Mouse (Mus musculus): ENCODE results near the gene Itm2b. TPM values are rescaled to one million over a fixed set of nuclear protein-coding genes. Genes with fewer than 3 reads are reported as not detected.

Gene Itm2b
- polyA plus RNA-seq, 1 experiment from 2014 or later: 1,174 TPM

DNA sequence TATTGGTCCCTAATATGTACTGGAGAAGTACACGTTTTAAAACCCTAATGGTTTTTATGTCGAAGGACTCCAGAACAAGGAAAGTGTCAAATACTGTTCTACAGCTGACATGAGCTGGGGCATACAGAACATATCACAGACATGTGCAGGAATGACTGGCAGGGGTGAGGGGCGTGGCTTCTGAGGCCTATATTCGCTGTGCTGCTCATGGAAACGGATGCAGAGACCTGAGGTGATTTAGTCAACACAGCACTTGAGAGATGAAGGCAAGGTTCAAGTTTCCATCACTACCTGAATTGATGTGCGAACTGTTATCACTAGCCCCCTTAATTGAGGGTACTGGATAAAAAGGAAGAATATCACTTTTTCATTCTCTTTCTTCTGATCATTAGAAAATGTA, 7.3 kb downstream of the Itm2b start:
- Histone ChIP-seq H3K36me3 (peaks cover 26% of the 10 kb centered on the region), H3K9me3 (replicated peaks) (no peaks in the 10 kb centered on the region), H3K4me2 (replicated peaks) (no peak overlapping the region), H3K4me3 (replicated peaks) (no peak overlapping the region), H3K9ac (no peak overlapping the region), H3K27ac (replicated peaks) (no peak overlapping the region), H3K27me3 (no peaks in the 10 kb centered on the region), H3K4me1 (peaks cover 31% of the 10 kb centered on the region)
- no peak for ATAC-seq (ENCODE audit: insufficient number of reproducible peaks, low FRiP score, low TSS enrichment, low read depth)
- WGBS: 82% methylated on average over 6 of the region's 6 CpGs

DNA sequence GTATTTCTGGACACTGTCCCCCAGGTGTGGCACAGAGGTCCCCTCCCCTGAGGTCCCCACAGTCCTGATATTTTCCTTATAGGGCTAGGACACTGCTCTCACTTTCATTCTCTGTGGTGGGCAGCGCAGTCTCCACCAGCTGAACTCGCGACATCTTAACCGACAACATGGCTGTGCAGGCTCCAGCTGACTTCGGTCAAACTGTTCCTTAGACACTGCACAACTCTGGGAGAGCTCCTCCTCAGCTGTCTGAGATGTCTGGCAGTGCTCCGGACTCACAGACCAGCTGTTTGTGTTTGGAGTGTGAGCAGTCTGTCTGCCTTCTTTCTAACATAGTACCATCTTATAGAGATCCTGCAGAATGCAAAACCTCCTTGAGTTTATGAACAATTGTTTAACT, 8.2 kb downstream of the Itm2b start:
- no peak overlapping the region for H3K4me2 ChIP-seq (replicated peaks)
- H3K27ac ChIP-seq (replicated peaks): no peak overlapping the region
- H3K9ac ChIP-seq: no peak overlapping the region
- peaks cover 29% of the 10 kb centered on the region for H3K4me1 ChIP-seq
- H3K36me3 ChIP-seq: peaks cover 26% of the 10 kb centered on the region
- H3K27me3 ChIP-seq: no peaks in the 10 kb centered on the region
- no peak for ATAC-seq (ENCODE audit: insufficient number of reproducible peaks, low FRiP score, low TSS enrichment, low read depth)
- H3K9me3 ChIP-seq (replicated peaks): no peaks in the 10 kb centered on the region
- WGBS: 77% methylated on average over 6 of the region's 6 CpGs
- H3K4me3 ChIP-seq (replicated peaks): no peak overlapping the region

DNA sequence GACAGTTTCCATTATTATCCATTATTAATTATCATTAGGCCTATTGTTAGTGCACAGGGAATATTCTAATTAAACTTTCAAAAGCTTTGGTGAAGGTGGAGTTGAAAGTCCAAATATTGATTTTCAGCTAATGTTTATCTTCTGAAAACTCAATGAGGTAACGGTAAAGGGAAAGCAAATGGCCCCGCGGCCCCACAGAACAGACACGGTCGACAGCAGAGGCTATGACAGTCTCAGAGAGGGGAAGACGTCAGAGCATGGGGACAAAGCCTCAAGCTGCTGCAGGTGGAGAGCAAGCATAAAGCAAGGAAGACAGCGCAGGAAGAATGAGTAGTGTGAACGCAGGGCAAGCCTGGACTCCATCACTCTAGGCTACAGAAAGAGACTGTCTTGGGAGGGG, 9.2 kb downstream of the Itm2b start:
- no peak overlapping the region for H3K9ac ChIP-seq
- no peak overlapping the region for H3K4me2 ChIP-seq (replicated peaks)
- WGBS: 72% methylated on average over 8 of the region's 8 CpGs
- H3K9me3 ChIP-seq (replicated peaks): no peaks in the 10 kb centered on the region
- ATAC-seq (ENCODE audit: insufficient number of reproducible peaks, low FRiP score, low TSS enrichment, low read depth): no peak
- H3K36me3 ChIP-seq: peaks cover 16% of the 10 kb centered on the region
- H3K4me3 ChIP-seq (replicated peaks): no peak overlapping the region
- H3K27me3 ChIP-seq: no peaks in the 10 kb centered on the region
- no peak overlapping the region for H3K27ac ChIP-seq (replicated peaks)
- H3K4me1 ChIP-seq: peaks cover 25% of the 10 kb centered on the region

DNA sequence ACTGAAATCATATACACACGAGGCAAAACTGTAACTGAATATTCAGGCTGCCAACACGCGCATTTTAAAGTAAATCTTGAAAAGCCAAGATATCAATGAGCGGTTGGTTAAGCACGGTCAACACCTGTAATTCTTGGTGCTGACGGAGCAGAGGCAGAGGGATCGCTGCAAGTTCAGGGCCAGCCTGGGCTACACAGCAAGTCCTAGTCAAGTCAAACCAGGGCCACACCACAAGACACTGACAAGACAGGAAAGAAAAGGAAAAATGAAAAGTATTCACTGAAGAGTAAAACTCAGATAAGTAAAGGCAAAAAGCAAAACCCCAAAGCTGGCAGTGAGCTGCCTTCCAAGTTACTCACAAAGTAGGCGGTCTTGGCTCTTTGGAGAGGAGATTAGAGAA, 9.6 kb downstream of the Itm2b start:
- no peak for ATAC-seq (ENCODE audit: insufficient number of reproducible peaks, low FRiP score, low TSS enrichment, low read depth)
- Histone ChIP-seq H3K27ac (replicated peaks) (no peak overlapping the region), H3K4me3 (replicated peaks) (no peak overlapping the region), H3K4me2 (replicated peaks) (no peak overlapping the region), H3K4me1 (peaks cover 27% of the 10 kb centered on the region), H3K9ac (no peak overlapping the region), H3K27me3 (no peaks in the 10 kb centered on the region), H3K36me3 (peaks cover 16% of the 10 kb centered on the region), H3K9me3 (replicated peaks) (no peaks in the 10 kb centered on the region)
- 81% methylated on average over 8 of the region's 8 CpGs for WGBS

DNA sequence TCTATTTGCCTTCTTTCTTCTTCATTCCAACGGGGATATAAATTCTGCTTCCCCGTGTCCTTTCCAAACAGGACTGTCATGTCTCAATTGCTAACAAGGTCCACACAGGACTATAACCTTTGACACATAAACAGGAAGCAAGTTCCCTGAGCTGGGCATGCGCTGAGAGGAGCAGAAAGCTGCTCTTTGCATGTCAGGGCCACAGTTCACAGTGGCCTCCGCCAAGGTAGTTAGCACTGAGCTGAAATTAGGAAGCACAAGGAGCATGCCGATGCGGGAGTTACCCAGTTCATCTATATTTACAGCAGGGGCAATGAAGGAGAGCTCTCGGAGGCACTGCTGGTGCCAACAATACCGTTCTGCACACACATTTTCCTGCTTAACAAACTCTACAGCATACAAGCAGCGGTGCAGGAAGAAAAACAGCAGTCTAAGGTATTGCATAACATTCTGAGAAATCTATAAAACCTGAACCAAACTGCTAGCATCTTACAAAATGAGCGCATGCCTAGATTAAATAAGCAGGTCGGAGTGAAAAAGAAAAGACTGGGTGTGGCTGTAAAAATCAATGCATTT, 10.7 kb downstream of the Itm2b start:
- Histone ChIP-seq H3K4me2 (replicated peaks) (no peak overlapping the region), H3K9ac (no peak overlapping the region), H3K9me3 (replicated peaks) (no peaks in the 10 kb centered on the region), H3K36me3 (peaks cover 16% of the 10 kb centered on the region), H3K4me3 (replicated peaks) (no peak overlapping the region), H3K27ac (replicated peaks) (no peak overlapping the region), H3K27me3 (no peaks in the 10 kb centered on the region), H3K4me1 (peaks cover 38% of the 10 kb centered on the region)
- WGBS: 38% methylated on average over 11 of the region's 11 CpGs
- no peak for ATAC-seq (ENCODE audit: insufficient number of reproducible peaks, low FRiP score, low TSS enrichment, low read depth)

DNA sequence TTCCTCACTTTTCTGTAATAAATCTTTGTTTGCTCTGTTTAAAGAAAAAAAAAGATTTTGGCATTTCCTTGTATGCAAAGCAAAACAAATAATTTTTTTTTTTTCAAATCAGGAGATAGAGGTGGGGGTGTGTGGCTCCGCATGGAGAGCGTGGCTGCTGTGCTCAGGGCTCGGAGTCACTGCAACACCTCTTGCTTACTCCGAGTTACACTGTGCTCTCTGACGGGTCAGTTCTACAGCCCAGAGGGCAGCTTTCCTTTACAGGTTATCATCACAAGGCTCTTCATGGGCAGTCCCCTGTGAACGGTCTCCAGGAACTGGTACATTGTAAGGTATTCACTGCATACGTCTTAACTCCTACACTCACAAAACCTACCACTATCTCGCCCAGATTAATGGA, 11.5 kb downstream of the Itm2b start:
- 73% methylated on average over 8 of the region's 8 CpGs for WGBS
- Histone ChIP-seq H3K4me1 (peaks cover 39% of the 10 kb centered on the region), H3K36me3 (peaks cover 13% of the 10 kb centered on the region)

DNA sequence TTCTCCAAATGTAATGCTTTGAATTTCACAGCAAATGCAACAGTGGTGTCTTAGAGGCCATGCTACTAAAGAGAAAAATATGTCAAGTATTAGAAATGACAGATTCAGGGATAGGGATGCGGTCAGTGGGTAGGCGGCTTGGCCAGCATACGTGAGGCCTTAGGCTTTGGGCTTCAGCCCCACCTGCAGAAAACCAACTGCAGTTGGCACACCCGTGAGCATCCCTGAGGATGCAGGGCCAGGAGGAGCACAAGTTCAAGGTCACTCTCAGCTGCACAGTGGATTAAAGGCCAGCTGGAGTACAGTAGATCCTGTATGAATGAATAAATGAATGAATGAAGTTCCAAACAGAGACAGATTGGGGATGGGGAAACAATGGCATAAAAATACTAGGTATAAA, 12.1 kb downstream of the Itm2b start:
- no peak for ATAC-seq (ENCODE audit: insufficient number of reproducible peaks, low FRiP score, low TSS enrichment, low read depth)
- Histone ChIP-seq H3K4me2 (replicated peaks) (no peak overlapping the region), H3K27me3 (no peaks in the 10 kb centered on the region), H3K36me3 (peaks cover 17% of the 10 kb centered on the region), H3K27ac (replicated peaks) (no peak overlapping the region), H3K9ac (no peak overlapping the region), H3K4me1 (peaks cover 39% of the 10 kb centered on the region), H3K9me3 (replicated peaks) (no peaks in the 10 kb centered on the region), H3K4me3 (replicated peaks) (no peak overlapping the region)
- WGBS: 76% methylated on average over 4 of the region's 4 CpGs

More for the DNA sequence above, 11.5 kb downstream of the Itm2b start:
- Histone ChIP-seq H3K27ac (replicated peaks) (no peak overlapping the region), H3K9me3 (replicated peaks) (no peaks in the 10 kb centered on the region), H3K9ac (no peak overlapping the region), H3K4me3 (replicated peaks) (no peak overlapping the region), H3K4me2 (replicated peaks) (no peak overlapping the region), H3K27me3 (no peaks in the 10 kb centered on the region)
- ATAC-seq (ENCODE audit: insufficient number of reproducible peaks, low FRiP score, low TSS enrichment, low read depth): no peak

DNA sequence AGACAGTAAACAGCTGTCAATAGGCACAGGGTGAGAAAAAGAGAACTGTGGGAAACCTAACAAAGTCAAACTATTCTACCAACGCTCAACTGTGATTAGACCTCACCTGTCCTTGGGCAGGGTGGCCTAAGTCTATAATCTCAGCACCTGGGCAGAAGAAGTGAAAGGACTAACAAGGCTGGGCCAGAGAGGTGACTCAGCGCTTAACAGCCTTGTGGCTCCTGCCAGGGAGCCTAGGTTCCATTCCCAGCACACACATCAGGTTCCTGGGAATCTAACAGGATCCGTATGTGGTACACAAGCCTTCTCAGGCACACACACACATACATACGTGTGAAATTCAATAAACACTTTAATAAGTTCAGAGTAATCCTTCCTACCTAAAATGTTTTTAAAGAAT, 13.5 kb downstream of the Itm2b start:
- Histone ChIP-seq H3K9me3 (replicated peaks) (no peaks in the 10 kb centered on the region), H3K4me2 (replicated peaks) (no peak overlapping the region), H3K36me3 (peaks cover 20% of the 10 kb centered on the region), H3K4me3 (replicated peaks) (no peak overlapping the region), H3K9ac (no peak overlapping the region), H3K27ac (replicated peaks) (no peak overlapping the region; the same call in 1 of the 2 replicates), H3K27me3 (no peaks in the 10 kb centered on the region), H3K4me1 (peaks cover 39% of the 10 kb centered on the region)
- 74% methylated on average over 4 of the region's 4 CpGs for WGBS
- no peak for ATAC-seq (ENCODE audit: insufficient number of reproducible peaks, low FRiP score, low TSS enrichment, low read depth)

DNA sequence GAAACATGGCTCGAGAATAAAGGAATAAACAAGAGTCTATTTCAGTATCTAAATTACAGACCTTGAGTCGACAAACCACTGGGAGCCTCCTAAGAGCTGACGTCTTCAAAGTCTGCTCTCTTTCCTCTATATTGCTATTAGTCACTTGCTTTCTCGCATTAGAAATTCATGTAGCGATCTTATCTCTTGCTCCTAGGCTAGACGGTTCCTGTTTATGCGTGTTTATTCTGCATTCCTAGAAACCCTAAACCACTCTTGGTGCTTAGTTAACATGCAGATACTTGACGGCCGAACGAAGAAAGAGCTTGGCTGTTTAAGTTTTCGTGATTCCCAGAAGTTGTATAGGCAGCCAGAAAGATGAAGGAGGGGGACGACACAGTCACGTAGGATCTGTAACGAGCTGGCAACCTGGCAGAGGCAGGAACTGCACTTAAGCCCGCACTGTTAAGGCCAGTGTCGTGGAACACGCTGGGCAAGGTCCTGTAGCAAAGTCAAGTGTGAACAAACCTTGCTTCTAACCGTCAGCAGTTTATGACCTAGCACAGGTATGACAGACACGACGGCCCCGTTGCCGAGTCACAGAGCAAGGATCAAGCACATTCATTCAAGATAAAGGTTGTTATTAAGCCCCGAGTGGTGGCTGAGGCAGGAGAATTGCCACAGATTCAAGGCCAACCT, 14.3 kb downstream of the Itm2b start:
- H3K9me3 ChIP-seq (replicated peaks): no peaks in the 10 kb centered on the region
- H3K4me1 ChIP-seq: peaks cover 39% of the 10 kb centered on the region
- whole genome bisulfite sequencing: 65% methylated on average over 23 of the region's 23 CpGs
- H3K4me2 ChIP-seq (replicated peaks): no peak overlapping the region
- H3K4me3 ChIP-seq (replicated peaks): no peak overlapping the region
- peak overlapping the region; percentile 63 for H3K27ac ChIP-seq (replicated peaks)
- ATAC-seq (ENCODE audit: insufficient number of reproducible peaks, low FRiP score, low TSS enrichment, low read depth): peak; percentile 31; the same call in 1 of the 2 replicates
- H3K36me3 ChIP-seq: peaks cover 27% of the 10 kb centered on the region
- no peak overlapping the region for H3K9ac ChIP-seq
- H3K27me3 ChIP-seq: no peaks in the 10 kb centered on the region

DNA sequence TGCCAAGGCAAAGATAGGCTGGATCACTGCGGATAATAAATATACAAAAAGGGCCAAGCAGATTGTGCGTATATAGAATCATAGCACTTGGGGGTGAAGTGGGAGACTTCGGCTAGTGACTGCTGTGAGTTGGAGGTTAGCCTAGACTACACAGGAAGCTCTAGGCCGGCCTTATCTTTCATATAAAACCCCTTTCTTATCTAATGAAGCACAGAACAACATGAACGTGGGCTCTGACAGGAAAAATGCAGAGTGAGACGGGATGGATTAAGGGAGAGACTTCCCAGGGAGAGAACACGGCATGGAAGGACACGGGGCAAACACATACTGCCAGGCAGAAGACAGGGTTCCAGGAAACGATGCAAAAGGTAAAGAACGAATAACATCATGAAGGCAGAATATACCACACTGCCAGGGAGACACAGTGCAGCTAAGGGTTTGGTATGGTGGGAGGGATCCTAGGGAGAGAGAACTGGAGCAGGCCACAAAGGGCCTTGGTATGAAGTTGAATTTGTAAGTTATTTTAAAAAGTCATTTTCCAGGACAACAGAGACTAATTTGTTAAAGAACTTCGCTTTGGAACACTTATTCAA, 14.9 kb downstream of the Itm2b start:
- Histone ChIP-seq H3K4me3 (replicated peaks) (no peak overlapping the region), H3K27me3 (no peaks in the 10 kb centered on the region), H3K4me2 (replicated peaks) (no peak overlapping the region), H3K36me3 (peaks cover 33% of the 10 kb centered on the region), H3K27ac (replicated peaks) (peak overlapping the region; percentile 63), H3K9ac (no peak overlapping the region), H3K9me3 (replicated peaks) (no peaks in the 10 kb centered on the region), H3K4me1 (peaks cover 39% of the 10 kb centered on the region)
- no peak for ATAC-seq (ENCODE audit: insufficient number of reproducible peaks, low FRiP score, low TSS enrichment, low read depth)
- 73% methylated on average over 11 of the region's 11 CpGs for WGBS

DNA sequence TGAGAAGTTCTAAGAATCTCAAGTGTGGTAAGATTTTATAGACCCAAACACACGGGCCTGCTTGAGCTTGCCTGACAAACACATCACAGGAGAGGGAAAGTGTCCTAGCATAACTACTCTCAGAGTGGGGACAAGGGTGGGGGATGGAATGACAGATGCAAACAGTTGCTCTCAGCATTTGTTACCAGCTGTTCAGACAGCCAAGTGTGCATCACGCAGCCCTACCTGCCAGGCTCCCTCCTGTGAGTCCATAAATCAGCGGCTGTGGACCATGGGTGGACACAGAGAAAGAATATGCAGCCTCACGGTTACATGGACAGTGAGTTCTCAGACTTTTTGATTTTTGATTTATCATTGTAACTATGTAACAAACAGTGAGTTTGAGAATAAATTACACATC, 15.5 kb downstream of the Itm2b start:
- Histone ChIP-seq H3K4me3 (replicated peaks) (no peak overlapping the region), H3K9me3 (replicated peaks) (no peaks in the 10 kb centered on the region), H3K4me1 (peaks cover 34% of the 10 kb centered on the region), H3K4me2 (replicated peaks) (no peak overlapping the region), H3K36me3 (peaks cover 39% of the 10 kb centered on the region), H3K27ac (replicated peaks) (0 out of 2 replicates have a peak overlapping the region, but pooled peaks have one; percentile 63), H3K9ac (no peak overlapping the region), H3K27me3 (no peaks in the 10 kb centered on the region)
- 71% methylated on average over 4 of the region's 4 CpGs for WGBS
- ATAC-seq (ENCODE audit: insufficient number of reproducible peaks, low FRiP score, low TSS enrichment, low read depth): 0 out of 2 replicates have a peak, but pooled peaks have one; percentile 52
